Mouse (Mus musculus) bone marrow, adult 2 months (tissue): Measurements from ENCODE around the gene Cfhr2.

Experiments
- CTCF ChIP-seq: fragments of 200-500 bp; IDR thresholded peaks from 2 replicates; pipeline ENCODE4 v1.5.1; 2011; ENCODE audit warnings: low read length, control low read depth; ENCODE audit not compliant: control insufficient read depth, insufficient read depth
- POLR2A ChIP-seq: fragments of 200-500 bp; IDR thresholded peaks from 2 replicates; pipeline ENCODE4 v1.6.1; 2011; ENCODE audit warnings: low read depth, mild to moderate bottlenecking, control low read depth, low read length, borderline replicate concordance; ENCODE audit not compliant: control insufficient read depth

DNA sequence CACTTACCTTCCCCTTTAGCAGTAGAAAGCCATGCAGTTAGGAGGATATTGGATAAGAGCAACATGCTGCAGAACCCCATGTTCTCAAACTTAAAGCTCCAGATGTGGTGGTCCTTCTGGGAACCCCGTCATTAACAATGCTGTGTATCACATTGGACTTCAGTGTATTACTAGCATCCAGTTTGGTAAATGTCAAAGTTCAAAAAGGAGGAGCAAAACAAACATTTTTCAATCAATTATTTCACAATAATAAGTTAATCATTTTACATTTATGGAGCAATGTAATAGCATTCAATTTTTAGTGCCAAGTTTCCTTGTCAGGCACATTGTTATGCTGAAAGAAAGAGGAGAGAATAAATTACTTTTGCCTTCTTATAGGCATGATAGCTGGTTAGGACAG lies at the start of gene Cfhr2:
- TF ChIP-seq CTCF (no peak), POLR2A (no peak)
